Mouse (Mus musculus): ENCODE results near the gene Bves.
"Not testable (repeated sequence)": the region's sequence is repeated elsewhere in the genome, so short reads cannot be mapped to it uniquely, and the experiment has no call there.

Gene Bves

GRCm38 (mm10) chr10:45335434-45336422 lies at the start of gene Bves:
TSS of gene Bves (plus strand) at chr10:45335772.
- Histone ChIP-seq H3K4me1 (replicated peaks; ENCODE audit: low read depth, low read length) (peaks cover 9% of the 10 kb centered on the region), H3K4me3 (replicated peaks; ENCODE audit: low read length) (peak within 1 kb of the TSS; percentile 87), H3K36me3 (ENCODE audit: insufficient read depth, low read length) (no peaks in the 10 kb centered on the region), H3K9me3 (ENCODE audit: low read length) (no peaks in the 10 kb centered on the region), H3K27me3 (ENCODE audit: insufficient read depth, low read length) (peaks cover 47% of the 10 kb centered on the region)
- TF ChIP-seq NANOG (IDR thresholded peaks at IDR 0.05; ENCODE audit: borderline replicate concordance, low read length): no peak
- TF ChIP-seq CTCF (conservative IDR thresholded peaks at IDR 0.05; ENCODE audit: low read length): no peak
- no peak for TF ChIP-seq POU5F1 (IDR thresholded peaks at IDR 0.05; ENCODE audit: borderline replicate concordance, low read length)

DNA sequence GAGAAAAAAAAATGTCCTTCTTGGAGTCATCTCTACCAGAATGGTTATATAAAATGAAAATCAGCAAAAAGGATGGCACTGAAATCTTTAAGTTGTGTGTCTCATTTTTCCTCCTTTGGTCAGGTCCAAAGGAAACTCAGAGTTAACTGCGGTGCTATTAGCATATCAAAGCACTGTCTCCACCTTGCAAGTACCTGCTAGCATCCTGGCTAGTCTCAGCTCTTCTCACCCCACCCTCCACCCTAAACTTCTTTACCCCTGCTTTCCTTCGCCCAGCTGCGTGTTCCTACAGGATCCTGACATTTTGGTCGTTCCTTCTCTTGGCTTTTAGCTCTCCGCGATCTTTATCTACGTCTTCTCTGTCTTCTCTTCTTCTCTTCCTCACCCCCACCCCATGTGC lies 47.2 kb upstream of the Bves start:
- Histone ChIP-seq H3K36me3 (ENCODE audit: insufficient read depth, low read length) (no peaks in the 10 kb centered on the region), H3K4me3 (replicated peaks; ENCODE audit: low read length) (no peak overlapping the region), H3K9me3 (ENCODE audit: low read length) (peaks cover 19% of the 10 kb centered on the region; the same call in 1 of the 2 replicates), H3K4me1 (replicated peaks; ENCODE audit: low read depth, low read length) (peaks cover 16% of the 10 kb centered on the region), H3K27me3 (ENCODE audit: insufficient read depth, low read length) (peaks cover 55% of the 10 kb centered on the region)
- no peak for TF ChIP-seq NANOG (IDR thresholded peaks at IDR 0.05; ENCODE audit: borderline replicate concordance, low read length)
- peak; percentile 31; the same call in 1 of the 2 replicates for TF ChIP-seq POU5F1 (IDR thresholded peaks at IDR 0.05; ENCODE audit: borderline replicate concordance, low read length)

DNA sequence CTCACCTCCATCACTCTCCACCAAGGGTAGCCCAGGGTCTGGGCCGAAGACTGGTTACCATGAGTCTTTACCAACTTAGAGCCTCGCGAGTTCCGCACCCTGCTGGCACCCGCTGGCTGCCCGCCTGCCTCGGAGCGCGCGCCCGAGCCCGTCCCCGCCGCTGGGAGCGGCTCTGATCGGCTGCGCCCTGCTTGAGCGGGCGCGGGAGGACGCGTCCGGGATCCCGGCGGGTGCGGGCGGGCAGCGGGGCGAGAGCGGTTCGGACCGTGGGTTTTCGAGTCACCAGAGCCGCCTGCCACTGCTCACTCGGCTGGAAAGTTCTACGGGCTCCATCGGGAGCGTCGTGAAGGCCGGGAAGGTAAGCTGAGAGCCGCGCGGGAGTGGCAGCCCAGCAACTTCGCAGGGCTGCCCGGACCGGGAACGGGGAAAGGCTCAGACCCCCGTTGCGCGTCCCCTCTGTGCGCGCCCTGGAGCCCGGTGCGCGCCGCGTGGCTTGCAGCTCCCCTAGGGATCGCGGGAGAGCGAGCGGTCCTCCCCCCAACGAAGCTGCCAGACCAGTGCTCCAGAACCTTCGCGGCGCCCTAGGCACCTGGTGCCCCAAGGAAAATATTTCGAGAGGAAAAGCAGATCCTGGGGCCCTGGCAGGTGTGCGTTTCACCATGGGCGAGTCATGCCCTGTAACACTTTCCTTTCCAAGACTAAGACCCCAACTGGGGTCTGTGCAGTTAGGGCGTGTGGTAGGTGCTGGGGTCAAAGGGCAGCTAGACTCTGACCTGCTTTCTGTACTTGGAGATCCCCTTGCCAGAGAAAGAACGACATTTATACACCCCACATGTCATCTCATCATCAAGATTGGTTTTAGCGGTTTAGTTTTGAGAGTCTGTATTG lies 46.1 kb upstream of the Bves start:
- peak overlapping the region; percentile 82 for H3K4me3 ChIP-seq (replicated peaks; ENCODE audit: low read length)
- H3K4me1 ChIP-seq (replicated peaks; ENCODE audit: low read depth, low read length): peaks cover 16% of the 10 kb centered on the region
- H3K27me3 ChIP-seq (ENCODE audit: insufficient read depth, low read length): peaks cover 53% of the 10 kb centered on the region
- TF ChIP-seq POU5F1 (IDR thresholded peaks at IDR 0.05; ENCODE audit: borderline replicate concordance, low read length) (no peak), CTCF (conservative IDR thresholded peaks at IDR 0.05; ENCODE audit: low read length) (no peak), NANOG (IDR thresholded peaks at IDR 0.05; ENCODE audit: borderline replicate concordance, low read length) (no peak)
- H3K36me3 ChIP-seq (ENCODE audit: insufficient read depth, low read length): no peaks in the 10 kb centered on the region
- H3K9me3 ChIP-seq (ENCODE audit: low read length): peaks cover 19% of the 10 kb centered on the region; the same call in 1 of the 2 replicates

DNA sequence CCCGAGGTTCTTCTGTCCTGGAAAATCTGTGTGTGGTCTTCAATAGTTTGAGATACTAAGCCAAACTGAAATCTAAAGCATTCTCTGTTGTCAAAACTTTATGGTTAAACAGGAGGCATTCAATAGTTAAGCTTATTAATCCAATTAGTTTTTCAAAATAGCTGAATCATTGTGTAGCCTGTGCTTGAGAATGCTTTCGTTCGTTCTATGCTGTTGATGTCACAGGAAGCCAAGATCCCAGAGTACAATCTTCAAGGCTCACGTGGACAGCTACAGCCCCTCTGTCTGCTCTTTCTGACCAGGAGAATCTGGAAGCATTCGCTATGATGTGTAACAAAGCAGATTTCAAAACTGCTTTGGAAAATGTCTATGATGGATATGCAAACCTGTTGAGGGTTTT lies 45.0 kb upstream of the Bves start:
- Histone ChIP-seq H3K27me3 (ENCODE audit: insufficient read depth, low read length) (peaks cover 47% of the 10 kb centered on the region), H3K4me1 (replicated peaks; ENCODE audit: low read depth, low read length) (peaks cover 16% of the 10 kb centered on the region), H3K9me3 (ENCODE audit: low read length) (peaks cover 19% of the 10 kb centered on the region; the same call in 1 of the 2 replicates), H3K4me3 (replicated peaks; ENCODE audit: low read length) (no peak overlapping the region), H3K36me3 (ENCODE audit: insufficient read depth, low read length) (no peaks in the 10 kb centered on the region)
- no peak for TF ChIP-seq NANOG (IDR thresholded peaks at IDR 0.05; ENCODE audit: borderline replicate concordance, low read length)
- TF ChIP-seq POU5F1 (IDR thresholded peaks at IDR 0.05; ENCODE audit: borderline replicate concordance, low read length): no peak
- TF ChIP-seq CTCF (conservative IDR thresholded peaks at IDR 0.05; ENCODE audit: low read length): no peak

DNA sequence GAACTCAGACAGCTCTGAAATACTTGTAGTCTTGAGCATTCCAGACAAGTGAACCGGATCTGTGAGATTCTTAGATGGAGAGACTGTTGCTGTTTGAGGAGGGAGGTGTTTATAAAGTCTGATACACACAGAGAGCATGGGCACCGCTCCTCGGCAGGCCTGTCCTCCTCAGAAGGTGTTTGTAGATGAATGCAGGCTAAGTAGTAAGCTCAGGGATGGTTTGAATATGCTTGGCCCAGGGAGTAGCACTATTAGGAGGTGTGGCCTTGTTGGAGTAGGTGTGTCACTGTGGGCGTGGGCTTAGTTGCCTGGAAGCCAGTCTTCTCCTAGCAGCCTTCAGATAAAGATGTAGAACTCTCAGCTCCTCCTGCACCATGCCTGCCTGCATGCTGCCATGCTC lies 43.4 kb upstream of the Bves start:
- H3K27me3 ChIP-seq (ENCODE audit: insufficient read depth, low read length): peaks cover 32% of the 10 kb centered on the region
- H3K36me3 ChIP-seq (ENCODE audit: insufficient read depth, low read length); H3K4me3 ChIP-seq (replicated peaks; ENCODE audit: low read length): not testable (repeated sequence)
- H3K9me3 ChIP-seq (ENCODE audit: low read length): peaks cover 12% of the 10 kb centered on the region; the same call in 1 of the 2 replicates
- peaks cover 16% of the 10 kb centered on the region for H3K4me1 ChIP-seq (replicated peaks; ENCODE audit: low read depth, low read length)

GRCm38 (mm10) chr10:45295093-45295492 lies 40.5 kb upstream of the Bves start:
- Histone ChIP-seq H3K4me3 (replicated peaks; ENCODE audit: low read length) (no peak overlapping the region), H3K27me3 (ENCODE audit: insufficient read depth, low read length) (peaks cover 16% of the 10 kb centered on the region), H3K9me3 (ENCODE audit: low read length) (no peaks in the 10 kb centered on the region), H3K4me1 (replicated peaks; ENCODE audit: low read depth, low read length) (0 out of 2 replicates have a peak, but pooled peaks cover 4% of the 10 kb centered on the region), H3K36me3 (ENCODE audit: insufficient read depth, low read length) (no peaks in the 10 kb centered on the region)
- TF ChIP-seq NANOG (IDR thresholded peaks at IDR 0.05; ENCODE audit: borderline replicate concordance, low read length) (no peak), CTCF (conservative IDR thresholded peaks at IDR 0.05; ENCODE audit: low read length) (no peak), POU5F1 (IDR thresholded peaks at IDR 0.05; ENCODE audit: borderline replicate concordance, low read length) (no peak)

DNA sequence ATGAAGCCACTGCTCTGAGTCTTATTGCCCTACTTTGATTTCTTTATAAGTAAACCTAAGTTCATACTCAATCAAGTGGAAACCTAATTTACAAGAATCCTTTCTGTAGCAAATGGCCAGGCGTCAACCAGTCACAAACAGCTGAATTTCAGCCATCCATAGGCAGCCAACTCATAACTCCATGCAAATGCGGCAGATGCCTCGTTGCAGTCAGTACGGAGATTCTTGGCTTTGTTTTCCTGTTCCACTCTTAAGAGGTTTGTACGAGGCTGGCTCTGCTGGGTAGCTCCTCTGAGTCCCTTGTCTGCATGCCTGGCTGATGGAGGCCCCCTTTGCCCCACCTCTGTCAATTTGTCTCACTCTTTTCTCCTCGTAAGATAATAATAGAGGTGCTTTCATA lies 37.1 kb upstream of the Bves start:
- Histone ChIP-seq H3K4me3 (replicated peaks; ENCODE audit: low read length) (no peak overlapping the region), H3K9me3 (ENCODE audit: low read length) (no peaks in the 10 kb centered on the region), H3K36me3 (ENCODE audit: insufficient read depth, low read length) (no peaks in the 10 kb centered on the region), H3K4me1 (replicated peaks; ENCODE audit: low read depth, low read length) (no peaks in the 10 kb centered on the region), H3K27me3 (ENCODE audit: insufficient read depth, low read length) (peaks cover 5% of the 10 kb centered on the region; the same call in 1 of the 2 replicates)
- no peak for TF ChIP-seq POU5F1 (IDR thresholded peaks at IDR 0.05; ENCODE audit: borderline replicate concordance, low read length)
- no peak for TF ChIP-seq NANOG (IDR thresholded peaks at IDR 0.05; ENCODE audit: borderline replicate concordance, low read length)
- TF ChIP-seq CTCF (conservative IDR thresholded peaks at IDR 0.05; ENCODE audit: low read length): no peak

- H3K4me3 ChIP-seq (replicated peaks; ENCODE audit: low read length): no peak overlapping the region
- TF ChIP-seq CTCF (conservative IDR thresholded peaks at IDR 0.05; ENCODE audit: low read length): no peak
- peaks cover 5% of the 10 kb centered on the region; the same call in 1 of the 2 replicates for H3K27me3 ChIP-seq (ENCODE audit: insufficient read depth, low read length)
- H3K4me1 ChIP-seq (replicated peaks; ENCODE audit: low read depth, low read length): no peaks in the 10 kb centered on the region
- no peaks in the 10 kb centered on the region for H3K36me3 ChIP-seq (ENCODE audit: insufficient read depth, low read length)
- H3K9me3 ChIP-seq (ENCODE audit: low read length): no peaks in the 10 kb centered on the region
These were observed 36.1 kb upstream of the Bves start for GRCm38 (mm10) chr10:45299509-45299908.

Data from E14TG2a.4 (cell line).